Mouse (Mus musculus) forebrain, embryonic 14.5 days (tissue): ENCODE data around the gene Hsf5. TPM values are rescaled to one million over a fixed set of nuclear protein-coding genes. Genes with fewer than 3 reads are reported as not detected.

ENCODE experiments used
- ATAC-seq: fragments of 200-750 bp; cut with Nextera tagmentation; 2 replicates; pipeline ENCODE4 v1.8.0; 2017; ENCODE audit warnings: mild to moderate bottlenecking, moderate library complexity
- DNase-seq: peaks from one replicate; pipeline ENCODE4 v3.0.0-alpha.2; 2015; ENCODE audit warnings: low spot score
- H3K27ac ChIP-seq: fragments of 300-500 bp; sonication (generic); 2 replicates; pipeline ENCODE4 v1.5.1; 2014; ENCODE audit warnings: low read depth, mild to moderate bottlenecking, control low read depth, low read length, moderate library complexity
- H3K27me3 ChIP-seq: fragments of 300-500 bp; sonication (generic); replicated peaks from 2 replicates; pipeline ENCODE4 v1.6.1; 2014; ENCODE audit warnings: low read length, control low read depth, mixed read lengths; ENCODE audit not compliant: control insufficient read depth, insufficient read depth
- H3K36me3 ChIP-seq: fragments of 300-500 bp; sonication (generic); 2 replicates; pipeline ENCODE4 v1.6.1; 2014; ENCODE audit warnings: low read length, control low read depth; ENCODE audit not compliant: control insufficient read depth, insufficient read depth
- H3K4me1 ChIP-seq: fragments of 300-500 bp; sonication (generic); 2 replicates; pipeline ENCODE4 v1.6.1; 2014; ENCODE audit warnings: antibody characterized with exemption, low read length, control low read depth; ENCODE audit not compliant: control insufficient read depth, insufficient read depth
- H3K4me2 ChIP-seq: fragments of 300-500 bp; sonication (generic); 2 replicates; pipeline ENCODE4 v1.6.1; 2014; ENCODE audit warnings: mild to moderate bottlenecking, control low read depth, low read length
- H3K4me3 ChIP-seq: fragments of 300-500 bp; sonication (generic); 2 replicates; pipeline ENCODE4 v1.5.1; 2014; ENCODE audit warnings: low read depth, low read length, control low read depth
- H3K9ac ChIP-seq: fragments of 300-500 bp; sonication (generic); 2 replicates; pipeline ENCODE4 v1.6.1; 2014; ENCODE audit warnings: mild to moderate bottlenecking, low read length, control low read depth, moderate library complexity
- H3K9me3 ChIP-seq: fragments of 300-500 bp; sonication (generic); replicated peaks from 2 replicates; pipeline ENCODE4 v1.6.1; 2016; ENCODE audit warnings: low read length, control low read depth, mixed read lengths; ENCODE audit not compliant: control insufficient read depth
- WGBS: fragments of 180-500 bp; shearing (Covaris S2); extraction: QIAGEN DNeasy Blood & Tissue Kit; methylation state at CpG from one replicate; pipeline ENCODE4 v1.1.7; 2014; 5-methylcytosine and 5-hydroxymethylcytosine counted together
- polyA plus RNA-seq: library from polyadenylated mRNA; unstranded; fragments of >200 nt; fragmentation: Nextera tagmentation; extraction: Ambion mirVana; gene quantifications from 2 replicates; pipeline ENCODE4 v1.2.1, GENCODE M21; 2014

Gene Hsf5
- polyA plus RNA-seq, 1 experiment from 2014 or later: 0.36 TPM

DNA sequence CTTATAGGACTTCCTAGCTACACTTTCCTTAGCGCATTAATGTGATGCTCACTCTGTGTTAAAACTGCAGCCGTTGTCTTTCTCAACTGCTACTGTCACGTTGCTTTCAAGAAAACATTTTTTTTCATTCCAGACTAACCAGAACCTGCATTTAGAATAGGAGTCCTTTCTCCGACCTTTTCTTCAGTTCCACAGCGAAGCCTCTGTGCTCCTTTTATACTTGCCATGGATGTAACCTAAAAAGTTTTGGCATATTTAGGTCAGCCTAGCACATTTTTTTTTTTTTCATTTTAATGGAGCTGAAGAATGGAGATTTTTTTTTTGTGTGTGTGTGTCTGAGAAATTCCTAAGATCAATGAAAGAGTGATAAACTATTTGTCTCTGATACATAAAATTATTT, 1.4 kb upstream of the Hsf5 start:
- WGBS: 93% methylated on average over 5 of the region's 5 CpGs
- Histone ChIP-seq H3K9me3 (peaks cover 4% of the 10 kb centered on the region; the same call in 1 of the 2 replicates), H3K27me3 (no peaks in the 10 kb centered on the region), H3K36me3 (peaks cover 84% of the 10 kb centered on the region), H3K4me1 (no peaks in the 10 kb centered on the region), H3K27ac (no peak overlapping the region), H3K4me3 (no peak overlapping the region), H3K4me2 (no peak overlapping the region), H3K9ac (no peak overlapping the region)
- DNase-seq: no peak
- no peak for ATAC-seq

DNA sequence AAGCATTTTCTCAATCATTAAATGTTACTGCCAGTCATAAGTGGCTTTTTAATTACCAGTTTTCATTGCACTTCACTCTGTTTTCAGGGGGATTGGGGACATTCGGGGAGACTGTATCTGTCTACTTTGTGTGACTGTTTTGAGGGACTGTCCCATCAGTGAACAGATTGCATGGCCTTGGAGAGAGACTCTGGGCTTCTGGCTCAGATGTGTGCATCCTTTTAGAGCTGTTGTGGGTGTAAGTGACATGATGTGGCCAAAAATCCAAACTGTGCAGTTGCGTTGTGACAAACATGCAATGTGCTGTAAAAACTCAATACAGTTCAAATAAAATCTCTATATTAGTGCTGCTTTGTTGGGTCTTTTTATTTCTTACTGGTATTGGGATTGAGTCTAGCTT, 1.0 kb upstream of the Hsf5 start:
- Histone ChIP-seq H3K9ac (no peak overlapping the region), H3K4me1 (no peaks in the 10 kb centered on the region), H3K27me3 (no peaks in the 10 kb centered on the region), H3K4me2 (no peak overlapping the region), H3K36me3 (peaks cover 82% of the 10 kb centered on the region), H3K9me3 (peaks cover 4% of the 10 kb centered on the region; the same call in 1 of the 2 replicates), H3K4me3 (no peak overlapping the region), H3K27ac (no peak overlapping the region)
- DNase-seq (no peak), ATAC-seq (no peak)
- 99% methylated on average over 2 of the region's 2 CpGs for WGBS

DNA sequence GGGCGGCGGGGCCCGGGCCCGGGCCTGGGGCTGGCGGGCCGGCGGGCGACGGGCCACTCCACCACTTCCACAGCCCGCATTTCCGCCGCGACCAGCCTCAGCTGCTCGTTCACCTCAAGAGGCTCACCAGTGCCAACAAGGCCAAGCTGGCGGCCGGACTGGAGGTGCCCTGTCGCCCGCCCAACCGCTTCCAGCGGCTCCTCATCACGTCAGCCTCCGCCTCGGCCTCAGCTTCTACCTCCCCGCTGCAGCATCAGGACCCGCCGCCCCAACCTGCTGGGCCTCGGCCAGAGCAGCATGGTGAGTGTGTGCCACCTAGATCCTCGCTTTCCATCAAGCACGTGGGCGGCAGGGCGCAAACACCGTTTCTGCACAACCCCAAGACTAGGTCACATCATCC, 642 bp downstream of the Hsf5 start:
- Histone ChIP-seq H3K4me3 (no peak overlapping the region), H3K27me3 (no peaks in the 10 kb centered on the region), H3K36me3 (peaks cover 69% of the 10 kb centered on the region), H3K9me3 (peaks cover 4% of the 10 kb centered on the region; the same call in 1 of the 2 replicates), H3K4me1 (no peaks in the 10 kb centered on the region), H3K4me2 (no peak overlapping the region), H3K9ac (no peak overlapping the region), H3K27ac (no peak overlapping the region)
- 95% methylated on average over 30 of the region's 32 CpGs for WGBS
- ATAC-seq: no peak
- no peak for DNase-seq

DNA sequence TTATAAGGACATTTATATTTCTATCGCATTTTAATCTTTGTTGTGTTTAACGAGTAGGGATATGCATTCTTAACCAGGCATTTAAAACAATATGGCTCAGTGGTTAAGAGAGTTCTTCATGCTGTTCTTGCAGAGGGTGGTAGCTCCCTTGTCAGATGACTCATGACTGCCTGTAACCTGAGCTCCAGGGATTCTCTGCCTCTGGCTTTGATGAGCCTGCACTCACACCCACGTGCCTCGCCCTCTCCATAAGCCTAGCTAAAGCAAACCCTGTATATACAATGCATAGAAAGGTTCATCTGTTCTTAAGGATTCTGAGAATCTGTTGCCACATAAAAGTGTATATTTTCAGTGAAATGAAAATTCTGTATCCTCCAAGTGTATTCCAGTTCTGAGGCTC, 6.2 kb downstream of the Hsf5 start:
- ATAC-seq (no peak), DNase-seq (no peak)
- H3K4me1 ChIP-seq: no peaks in the 10 kb centered on the region
- peaks cover 39% of the 10 kb centered on the region for H3K36me3 ChIP-seq
- no peaks in the 10 kb centered on the region for H3K27me3 ChIP-seq
- H3K9me3 ChIP-seq: no peaks in the 10 kb centered on the region
- no peak overlapping the region for H3K27ac ChIP-seq
- H3K4me2 ChIP-seq: no peak overlapping the region
- H3K9ac ChIP-seq: no peak overlapping the region
- H3K4me3 ChIP-seq: no peak overlapping the region
- 84% methylated on average over 4 of the region's 4 CpGs for WGBS

DNA sequence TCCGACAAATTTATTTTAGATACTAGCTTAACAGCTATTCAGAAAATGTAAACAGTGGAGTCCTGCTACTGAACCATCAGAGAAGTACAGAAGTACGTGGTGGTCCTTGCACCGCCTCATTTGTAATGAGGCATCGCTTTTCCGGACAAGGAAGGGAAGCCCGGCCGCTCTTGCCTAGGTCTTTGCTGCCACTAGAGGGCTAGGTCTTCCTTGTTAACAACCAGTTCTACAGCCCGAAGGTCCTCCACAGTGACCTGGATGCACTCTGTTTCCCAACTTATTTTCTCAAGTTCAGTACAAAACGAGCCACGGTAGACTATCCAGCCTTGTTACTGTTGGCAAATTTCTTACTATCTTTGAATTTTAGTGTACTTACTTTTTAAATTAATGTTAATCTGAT, 12.9 kb downstream of the Hsf5 start:
- DNase-seq (peak; percentile 59), ATAC-seq (no peak)
- H3K4me2 ChIP-seq: no peak overlapping the region
- 37% methylated on average over 10 of the region's 10 CpGs for WGBS
- no peak overlapping the region for H3K4me3 ChIP-seq
- peaks cover 7% of the 10 kb centered on the region; the same call in 1 of the 2 replicates for H3K36me3 ChIP-seq
- no peak overlapping the region for H3K9ac ChIP-seq
- H3K27ac ChIP-seq: no peak overlapping the region
- no peaks in the 10 kb centered on the region for H3K27me3 ChIP-seq
- no peaks in the 10 kb centered on the region for H3K9me3 ChIP-seq
- H3K4me1 ChIP-seq: no peaks in the 10 kb centered on the region

DNA sequence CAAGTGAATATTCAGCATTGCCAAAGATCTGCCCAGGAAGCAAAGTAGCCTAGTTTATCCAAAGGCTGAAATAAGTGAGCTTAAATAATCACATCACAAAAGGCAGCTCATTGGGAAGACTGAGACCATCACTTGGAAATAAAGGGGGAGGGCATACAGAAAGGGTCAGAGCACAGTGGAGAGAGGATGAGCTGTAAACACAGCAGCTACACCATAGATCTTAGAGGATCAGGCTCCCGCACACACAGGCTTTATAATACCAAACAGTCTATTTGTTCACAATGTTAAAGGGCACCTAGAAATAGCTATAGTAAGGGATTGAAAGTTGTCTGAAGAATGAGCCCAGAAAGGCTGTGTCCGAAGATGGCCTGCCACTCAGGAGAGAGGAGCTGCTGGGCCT, 21.8 kb downstream of the Hsf5 start:
- peaks cover 3% of the 10 kb centered on the region; the same call in 1 of the 2 replicates for H3K4me1 ChIP-seq
- no peaks in the 10 kb centered on the region for H3K9me3 ChIP-seq
- H3K4me3 ChIP-seq: peak overlapping the region; percentile 30
- H3K27ac ChIP-seq: no peak overlapping the region
- ATAC-seq (0 out of 2 replicates have a peak, but pooled peaks have one; percentile 23), DNase-seq (no peak)
- H3K36me3 ChIP-seq: no peaks in the 10 kb centered on the region
- WGBS: 8% methylated on average over 2 of the region's 2 CpGs
- H3K27me3 ChIP-seq: no peaks in the 10 kb centered on the region
- H3K9ac ChIP-seq: peak overlapping the region; percentile 58
- peak overlapping the region; percentile 57 for H3K4me2 ChIP-seq

DNA sequence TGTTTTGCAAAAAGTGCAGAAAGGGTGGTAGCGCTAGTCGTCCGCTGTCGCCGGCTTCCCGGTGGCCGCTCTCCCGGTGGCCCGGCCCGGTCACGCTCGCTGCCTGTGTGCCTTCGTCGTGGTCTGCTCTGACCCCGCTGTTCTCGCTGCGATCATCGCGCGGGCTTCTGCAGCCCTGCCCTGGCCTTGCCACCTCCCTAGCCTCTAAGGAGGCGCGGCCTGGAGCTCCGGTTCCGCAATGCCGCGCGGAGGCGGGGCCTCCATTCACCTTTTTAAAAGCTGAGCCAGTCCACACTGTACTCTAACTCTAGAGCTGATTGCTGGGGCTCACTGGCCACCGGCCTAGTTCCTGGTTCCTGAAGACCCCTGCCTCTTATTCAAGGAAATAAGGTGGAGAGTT, 22.2 kb downstream of the Hsf5 start:
- no peak overlapping the region for H3K27ac ChIP-seq
- under 1% methylated on average over 29 of the region's 29 CpGs for WGBS
- DNase-seq (peak; percentile 39), ATAC-seq (peak; percentile 55; the same call in 1 of the 2 replicates)
- H3K4me1 ChIP-seq: peaks cover 3% of the 10 kb centered on the region; the same call in 1 of the 2 replicates
- H3K27me3 ChIP-seq: no peaks in the 10 kb centered on the region
- H3K9ac ChIP-seq: peak overlapping the region; percentile 58
- H3K36me3 ChIP-seq: no peaks in the 10 kb centered on the region
- H3K9me3 ChIP-seq: no peaks in the 10 kb centered on the region
- peak overlapping the region; percentile 30 for H3K4me3 ChIP-seq
- peak overlapping the region; percentile 57 for H3K4me2 ChIP-seq

DNA sequence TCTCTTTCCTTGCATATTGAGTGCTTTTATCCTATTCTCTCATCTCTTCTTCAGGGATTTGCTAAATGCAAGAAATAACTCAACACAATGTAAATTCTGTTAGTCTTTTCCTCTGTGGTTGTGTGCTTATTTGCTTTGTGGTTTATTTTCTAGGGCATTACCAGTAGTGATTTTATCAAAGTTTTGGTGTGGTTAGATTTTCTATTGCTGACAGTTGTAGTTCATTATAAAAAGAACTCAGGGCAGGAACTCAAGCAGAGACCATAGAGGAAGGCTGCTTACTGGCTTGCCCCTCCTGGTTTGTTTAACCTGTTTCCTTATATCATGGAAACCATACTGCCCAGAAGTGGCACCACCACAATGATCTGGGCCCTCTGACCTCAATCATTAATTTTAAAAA, 25.9 kb downstream of the Hsf5 start:
- Histone ChIP-seq H3K4me3 (no peak overlapping the region), H3K27me3 (no peaks in the 10 kb centered on the region), H3K36me3 (no peaks in the 10 kb centered on the region), H3K4me2 (no peak overlapping the region), H3K4me1 (peaks cover 3% of the 10 kb centered on the region; the same call in 1 of the 2 replicates), H3K9ac (no peak overlapping the region), H3K9me3 (no peaks in the 10 kb centered on the region), H3K27ac (no peak overlapping the region)
- ATAC-seq: no peak
- DNase-seq: no peak

DNA sequence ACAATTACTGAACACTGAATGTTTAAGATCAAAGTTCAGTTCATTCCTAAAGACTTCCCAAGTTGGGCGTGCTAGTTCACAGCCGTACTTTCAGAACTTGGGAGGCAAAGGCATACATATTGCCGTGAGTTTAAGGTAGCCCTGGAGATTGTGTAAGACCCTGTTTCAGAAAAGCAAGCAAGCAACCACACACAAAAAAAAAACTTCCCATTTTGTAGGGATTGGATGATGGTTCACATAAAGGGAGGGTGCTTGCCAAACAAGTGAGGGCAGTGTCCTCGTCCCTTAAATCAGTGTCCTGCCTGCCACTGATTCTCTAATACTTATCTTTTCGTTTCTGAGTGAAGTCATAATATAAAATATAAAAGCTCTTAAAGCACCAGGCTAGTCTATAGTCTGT, 37.7 kb downstream of the Hsf5 start:
- Histone ChIP-seq H3K9me3 (no peaks in the 10 kb centered on the region), H3K9ac (no peak overlapping the region), H3K4me3 (no peak overlapping the region), H3K27me3 (no peaks in the 10 kb centered on the region), H3K4me1 (no peaks in the 10 kb centered on the region), H3K27ac (no peak overlapping the region), H3K36me3 (no peaks in the 10 kb centered on the region), H3K4me2 (no peak overlapping the region)
- WGBS: 81% methylated on average over 5 of the region's 5 CpGs
- DNase-seq: no peak
- ATAC-seq: no peak
